Mouse (Mus musculus) layer of hippocampus, adult 9-11 months (tissue): ENCODE data around the gene Shmt2.

Experiments used
- DNase-seq: peaks from one replicate; pipeline ENCODE4 v3.0.0; 2022

Shmt2 gene

GRCm38 (mm10) chr10:127531548-127531947, 9.3 kb upstream of the Shmt2 start:
- no peak for DNase-seq

GRCm38 (mm10) chr10:127530945-127531344, 8.7 kb upstream of the Shmt2 start:
- no peak for DNase-seq

- DNase-seq: no peak
Observed at GRCm38 (mm10) chr10:127527481-127527880, 5.2 kb upstream of the Shmt2 start.

GRCm38 (mm10) chr10:127526681-127527080, 4.4 kb upstream of the Shmt2 start:
- no peak for DNase-seq

- no peak for DNase-seq
Observed at GRCm38 (mm10) chr10:127526048-127526447, 3.8 kb upstream of the Shmt2 start.

- no peak for DNase-seq
Observed at GRCm38 (mm10) chr10:127524646-127525255, 2.5 kb upstream of the Shmt2 start.

- no peak for DNase-seq
Observed at GRCm38 (mm10) chr10:127521611-127522080, 598 bp downstream of the Shmt2 start.

- no peak for DNase-seq
Observed at GRCm38 (mm10) chr10:127520714-127521357, 1.4 kb downstream of the Shmt2 start.

- DNase-seq: no peak
Observed at GRCm38 (mm10) chr10:127519903-127520713, 2.1 kb downstream of the Shmt2 start.

GRCm38 (mm10) chr10:127519041-127519701, 3.1 kb downstream of the Shmt2 start:
- DNase-seq: no peak

- DNase-seq: no peak
Observed at GRCm38 (mm10) chr10:127517941-127518340, 4.3 kb downstream of the Shmt2 start.

- DNase-seq: no peak
Observed at GRCm38 (mm10) chr10:127516576-127517260, 5.5 kb downstream of the Shmt2 start.

GRCm38 (mm10) chr10:127515983-127516459, 6.2 kb downstream of the Shmt2 start:
- DNase-seq: no peak

- no peak for DNase-seq
Observed at GRCm38 (mm10) chr10:127515271-127515982, 6.8 kb downstream of the Shmt2 start.

GRCm38 (mm10) chr10:127514764-127515163, 7.5 kb downstream of the Shmt2 start, which contains the start of gene Ndufa4l2:
Gene Ndufa4l2 (plus strand): TSS chr10:127514967.
- DNase-seq: no peak

GRCm38 (mm10) chr10:127514111-127514698, 8.0 kb downstream of the Shmt2 start:
- no peak for DNase-seq

GRCm38 (mm10) chr10:127513501-127514091, 8.6 kb downstream of the Shmt2 start:
- DNase-seq: no peak

GRCm38 (mm10) chr10:127512813-127513212, 9.4 kb downstream of the Shmt2 start:
- DNase-seq: peak; percentile 91

- DNase-seq: no peak
Observed at GRCm38 (mm10) chr10:127512307-127512666, 10.0 kb downstream of the Shmt2 start.

GRCm38 (mm10) chr10:127511634-127512306, 10.5 kb downstream of the Shmt2 start:
- DNase-seq: peak; percentile 93
